Mouse (Mus musculus) layer of hippocampus, adult 18-20 months (tissue): ENCODE data around the gene Nfyb. TPM values are rescaled to one million over a fixed set of nuclear protein-coding genes. Genes with fewer than 3 reads are reported as not detected.
A peak's percentile ranks its signal among the peaks of the same experiment; 100 is the strongest.

Experiments
- DNase-seq, 2 experiments: peaks; one replicate each; pipeline ENCODE4 v3.0.0; 2022; ENCODE audit warnings: low spot score in 2 of 2
- long read RNA-seq: library from polyadenylated mRNA; stranded (forward); transcript quantifications from one replicate; pipeline ENCODE4 v2.0.0, GENCODE M21; 2021
- total RNA-seq, 2 experiments: library from RNA; stranded (reverse); gene quantifications; 2 replicates each; pipeline ENCODE4 v1.2.3; 2021

The Nfyb gene
- 10 to 100 TPM; 60.9 to 65.1 TPM for total RNA-seq
- long read RNA-seq, transcript Nfyb-204 (8 exons, 2,554 nt) = major isoform, 14 of 84 reads
- long read RNA-seq, partial matches to known transcripts = 6 of 84 reads
- long read RNA-seq, other reads (novel, unspliced or antisense) = 64 of 84 reads

DNA sequence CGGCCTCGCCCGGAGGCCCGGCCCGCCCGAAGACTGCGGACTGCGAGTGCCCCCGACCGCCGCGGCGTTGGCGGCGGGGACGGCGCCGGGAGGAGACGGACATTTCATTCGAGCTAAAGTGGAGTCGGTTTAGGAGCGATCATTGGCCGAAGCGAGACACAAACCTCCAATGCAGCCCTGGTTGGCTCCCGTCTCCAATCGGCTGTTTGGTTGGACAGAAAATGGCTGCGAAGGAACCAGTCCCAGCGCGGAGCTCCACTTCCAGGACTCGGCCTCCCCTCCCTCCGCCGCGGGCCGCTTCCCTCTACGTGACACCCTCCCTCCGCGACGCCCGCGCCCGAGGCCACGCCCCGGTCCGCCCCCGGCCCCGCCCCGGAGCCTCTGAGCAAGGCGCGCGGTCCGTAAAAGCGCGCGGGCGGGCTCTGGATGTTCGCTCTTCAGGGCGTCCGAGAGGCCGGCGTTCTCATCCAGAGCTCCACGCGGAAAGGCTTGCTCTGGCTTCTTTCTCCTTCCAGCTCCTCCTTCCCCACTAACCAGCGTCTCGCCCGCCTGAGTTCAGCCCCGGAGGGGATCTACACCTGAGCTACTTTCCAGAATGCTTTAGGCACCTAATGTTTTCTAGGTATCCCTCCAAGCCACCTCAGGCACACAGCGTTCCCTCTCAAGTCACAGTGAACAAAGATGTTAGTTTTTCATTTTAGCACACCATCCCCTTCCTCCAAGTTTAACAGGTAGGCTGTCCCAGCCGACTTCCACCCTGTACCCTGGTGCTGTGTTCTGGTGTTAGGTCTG, at the start of gene Nfyb:
TSS of gene Nfyb (minus strand) at position 305 of the 792 bp plus-strand sequence.
- peak; percentile 96 to 99 for DNase-seq

DNA sequence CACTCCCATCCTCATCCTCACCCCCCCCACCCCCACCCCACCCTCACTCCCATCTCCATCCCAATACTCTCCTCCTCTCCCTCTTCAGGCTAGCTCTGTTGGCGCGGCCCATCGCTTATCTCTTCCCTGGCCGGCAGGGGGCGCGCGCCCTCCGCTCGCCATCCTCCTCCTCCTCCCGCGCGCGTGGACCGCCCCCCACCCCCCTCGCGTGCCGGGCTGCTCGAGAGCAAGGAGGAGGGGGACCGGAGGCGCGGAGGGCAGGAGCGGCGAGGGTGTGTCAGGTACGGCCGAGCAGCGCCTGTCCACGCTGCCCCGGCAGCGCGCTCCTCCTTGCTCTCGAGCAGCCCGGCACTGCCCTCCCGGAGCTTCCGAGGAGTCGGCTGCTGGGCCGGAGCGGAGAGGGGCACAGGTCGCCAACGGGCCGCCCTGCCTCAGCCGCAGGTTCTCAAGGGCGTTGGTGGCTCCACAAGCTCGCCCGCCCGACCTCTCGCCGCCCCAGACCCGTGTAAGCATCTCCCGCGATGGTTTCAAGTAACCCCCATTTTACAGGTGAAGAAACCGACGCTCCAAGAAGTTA, 48.0 kb upstream of the Nfyb start:
- DNase-seq = peak; percentile 41 to 80

- DNase-seq = no peak
Measured at GRCm38 (mm10) chr10:82809352-82809751, 45.4 kb upstream of the Nfyb start.

GRCm38 (mm10) chr10:82808891-82809290, 44.9 kb upstream of the Nfyb start:
- DNase-seq = no peak

DNA sequence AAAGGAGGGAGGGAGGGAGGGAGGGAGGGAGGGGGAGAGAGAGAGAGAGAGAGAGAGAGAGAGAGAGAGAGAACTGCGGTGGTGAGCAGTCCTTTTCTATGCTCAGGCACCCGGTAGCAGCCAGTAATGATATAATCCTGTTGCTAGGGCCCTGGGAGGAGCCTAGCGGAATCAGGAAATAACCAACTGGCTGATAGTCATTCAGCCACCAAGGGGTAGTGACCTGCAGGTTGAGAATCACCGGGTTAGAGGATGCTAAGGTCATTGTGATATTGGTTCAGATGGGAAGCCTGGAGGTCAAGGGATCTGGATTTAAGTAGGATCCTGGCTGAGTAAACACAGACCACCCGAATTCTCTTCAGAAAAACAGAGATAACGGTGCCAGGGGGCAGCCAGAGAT, 44.2 kb upstream of the Nfyb start:
- DNase-seq = no peak

GRCm38 (mm10) chr10:82807238-82807637, 43.3 kb upstream of the Nfyb start:
- DNase-seq = no peak

DNA sequence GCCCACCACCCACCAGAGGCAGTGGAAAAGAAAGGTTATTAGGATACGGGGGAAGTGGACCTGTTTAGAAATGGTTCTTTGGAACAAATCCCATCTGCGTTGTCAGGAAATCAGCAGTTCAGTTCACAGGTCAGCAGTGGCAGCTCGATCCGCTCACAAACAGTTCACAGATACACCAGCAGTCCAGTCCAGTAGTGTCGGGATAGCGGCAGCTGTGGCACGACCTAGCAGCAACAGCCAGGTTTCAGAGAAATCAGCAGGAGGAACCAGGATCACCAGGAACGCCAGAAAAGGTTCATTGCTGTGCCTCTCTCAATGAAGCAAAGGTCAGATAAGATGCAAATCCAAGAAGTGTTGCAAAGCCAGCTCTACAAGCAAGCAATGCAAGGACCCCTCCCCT, 42.5 kb upstream of the Nfyb start:
- no peak for DNase-seq

DNA sequence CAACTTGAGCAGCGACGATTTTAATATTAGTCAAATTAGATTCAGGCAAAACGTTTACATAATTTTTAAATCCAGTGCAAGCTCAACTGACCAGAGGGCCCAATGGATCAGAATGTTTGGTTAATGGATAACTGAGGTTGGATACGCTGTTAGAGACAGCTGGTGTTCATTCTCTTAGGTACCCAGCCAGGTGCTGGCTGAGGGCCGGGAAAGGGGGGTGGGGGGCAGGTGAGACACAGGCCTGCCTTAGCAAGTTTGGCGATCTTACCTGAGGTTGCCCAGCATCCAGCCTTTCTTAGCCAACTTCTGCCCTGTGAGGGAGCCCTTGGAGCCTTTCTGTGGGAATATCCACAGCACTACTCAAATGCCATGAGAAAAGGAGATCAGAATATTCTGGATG, 41.2 kb upstream of the Nfyb start:
- DNase-seq = no peak

DNA sequence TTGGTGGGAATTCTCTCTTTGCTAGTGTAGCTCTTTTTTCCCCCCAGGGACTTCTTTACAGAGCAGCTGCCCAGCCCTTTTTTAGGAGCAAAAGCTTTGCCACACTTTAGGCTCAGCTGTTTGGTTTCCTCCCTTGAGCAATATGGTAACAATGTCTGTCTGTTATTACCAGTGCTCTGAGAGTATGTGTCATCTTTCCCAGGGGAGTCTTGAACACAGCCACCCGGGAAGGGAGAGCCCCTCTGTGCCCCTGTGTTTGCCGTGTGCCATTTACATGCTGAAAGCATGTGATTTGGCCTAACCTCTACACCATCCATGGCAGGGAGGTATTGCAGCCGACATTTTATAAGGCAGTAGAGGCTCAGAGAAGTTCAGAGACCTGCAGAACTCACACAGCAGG, 40.5 kb upstream of the Nfyb start:
- DNase-seq = no peak

DNA sequence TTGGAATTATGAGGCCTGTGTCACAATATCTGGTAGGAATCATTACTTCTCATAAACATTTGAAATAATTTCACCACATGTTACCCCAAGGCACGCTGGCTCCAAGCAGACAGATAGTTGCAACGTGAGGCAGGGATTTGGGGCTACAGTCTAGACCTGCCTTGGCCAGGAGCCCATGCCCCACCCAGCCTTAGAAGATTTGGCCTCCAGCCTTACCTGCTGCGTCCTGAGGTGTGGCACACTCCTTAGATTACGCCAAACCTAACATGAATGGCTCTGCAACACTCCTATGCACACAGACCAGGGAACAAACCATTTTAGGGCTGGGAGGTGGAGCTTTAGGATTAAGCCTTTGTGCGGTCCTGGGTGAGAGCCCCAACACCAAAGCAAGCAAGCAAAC, 36.1 kb upstream of the Nfyb start:
- no peak for DNase-seq

- no peak for DNase-seq
Measured at GRCm38 (mm10) chr10:82798312-82798933, 34.5 kb upstream of the Nfyb start.

DNA sequence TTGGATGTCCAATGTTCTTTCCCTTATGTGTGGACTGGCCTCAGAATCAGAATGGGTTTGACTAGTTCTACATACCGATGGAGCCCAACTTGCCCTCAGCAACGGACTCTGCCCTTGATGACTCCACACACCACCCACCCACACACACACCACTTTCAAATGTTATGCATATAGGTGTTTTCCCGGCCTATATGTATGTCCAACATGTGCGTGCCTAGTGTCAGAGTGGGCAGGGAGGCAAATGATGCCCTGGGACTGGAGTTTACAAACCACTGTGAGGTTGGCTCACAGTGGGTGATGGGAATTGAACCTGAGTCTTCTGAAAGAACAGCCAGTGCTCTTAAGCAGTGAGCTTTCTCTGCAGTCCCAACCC, 33.2 kb upstream of the Nfyb start:
- no peak for DNase-seq

- no peak for DNase-seq
Measured at GRCm38 (mm10) chr10:82796471-82797118, 32.7 kb upstream of the Nfyb start.

- no peak for DNase-seq
Measured at GRCm38 (mm10) chr10:82795767-82796166, 31.8 kb upstream of the Nfyb start.

DNA sequence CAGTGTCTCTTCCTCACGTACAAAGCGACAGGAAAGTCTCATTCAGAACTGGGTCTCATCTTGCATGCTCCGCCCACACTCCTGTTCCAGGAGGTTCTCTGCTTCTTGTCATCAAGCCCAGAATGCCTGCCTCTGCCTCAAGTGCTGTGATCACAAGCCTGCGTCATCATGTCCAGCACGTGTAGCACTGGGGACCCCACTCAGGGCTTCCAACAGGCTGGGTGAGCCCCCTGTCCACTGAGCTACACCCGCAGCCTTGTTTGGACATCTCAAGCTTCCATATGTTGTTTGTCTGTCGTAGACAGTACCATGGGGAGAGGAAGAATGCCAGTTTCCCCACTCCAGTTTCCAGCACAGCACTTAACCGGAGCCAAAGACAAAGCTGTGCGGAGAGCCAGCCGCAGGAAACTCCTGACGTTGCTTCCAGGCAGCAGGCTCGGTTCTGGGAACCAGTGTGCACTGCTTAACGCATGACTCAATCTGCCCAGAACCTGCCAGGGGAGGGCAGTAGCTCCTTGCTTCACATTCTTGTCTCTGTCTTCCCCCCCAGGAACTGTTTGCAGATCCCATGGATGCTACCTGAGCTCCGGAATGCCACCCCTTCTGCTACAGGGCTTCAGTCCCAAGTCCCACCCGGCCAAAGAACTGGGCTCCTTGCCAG, 31.3 kb upstream of the Nfyb start:
- DNase-seq = peak; percentile 78 to 79

GRCm38 (mm10) chr10:82792311-82792710, 28.4 kb upstream of the Nfyb start:
- DNase-seq = no peak

- DNase-seq = no peak
Measured at GRCm38 (mm10) chr10:82791713-82792112, 27.8 kb upstream of the Nfyb start.

GRCm38 (mm10) chr10:82790504-82790903, 26.6 kb upstream of the Nfyb start:
- no peak for DNase-seq

DNA sequence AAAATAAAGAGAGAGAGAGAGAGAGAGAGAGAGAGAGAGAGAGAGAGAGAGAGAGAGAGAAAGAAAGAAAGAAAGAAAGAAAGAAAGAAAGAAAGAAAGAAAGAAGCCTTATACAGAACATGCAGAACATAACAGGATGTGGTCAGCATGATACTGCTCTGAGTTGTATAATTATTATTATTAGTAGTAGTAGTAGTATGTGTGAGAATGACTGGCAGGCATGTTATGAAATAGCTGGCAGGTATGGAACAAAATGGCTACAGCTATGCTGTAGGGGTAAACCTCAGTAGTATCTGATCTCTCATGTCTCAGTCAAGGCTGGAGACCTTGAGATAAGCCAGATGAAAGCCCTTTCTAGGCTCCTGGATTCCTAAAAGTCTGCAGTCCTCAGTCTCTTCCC, 25.2 kb upstream of the Nfyb start:
- no peak for DNase-seq

- DNase-seq = no peak
Measured at GRCm38 (mm10) chr10:82782472-82782871, 18.5 kb upstream of the Nfyb start.

- DNase-seq = no peak
Measured at GRCm38 (mm10) chr10:82780816-82781215, 16.9 kb upstream of the Nfyb start.
